Mouse (Mus musculus) stomach, postnatal 0 days (tissue): ENCODE data around the gene Tcte2.

Experiments used
- CTCF ChIP-seq: IDR thresholded peaks from 2 replicates; pipeline ENCODE4 v1.5.1; 2016; ENCODE audit warnings: antibody characterized with exemption, low read depth, mild to moderate bottlenecking, moderate library complexity
- EP300 ChIP-seq: optimal IDR thresholded peaks from 2 replicates; pipeline ENCODE3; 2016; ENCODE audit warnings: antibody characterized with exemption

DNA sequence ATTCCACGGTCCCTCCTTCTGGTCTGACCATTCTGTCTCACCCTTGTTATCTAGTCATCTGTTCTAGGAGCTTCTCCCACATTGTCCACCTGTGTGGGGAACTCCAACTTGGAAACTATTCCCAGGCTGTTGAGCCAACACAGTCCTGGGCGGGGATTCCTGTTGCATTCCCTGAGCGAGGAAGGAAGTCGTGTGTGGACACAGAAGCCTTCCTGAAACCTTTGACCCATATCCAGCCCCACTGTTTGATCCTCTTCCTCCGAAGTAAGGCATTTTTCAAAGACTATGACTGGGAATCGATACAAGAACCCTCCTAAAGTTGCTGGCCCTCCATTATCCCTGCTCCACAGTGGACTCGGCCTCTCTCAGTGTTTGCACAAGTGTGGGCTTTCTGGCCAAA lies 61.9 kb downstream of the Tcte2 start:
- no peak for TF ChIP-seq CTCF
- TF ChIP-seq EP300, result no peak
